Mouse (Mus musculus) cerebellum, adult 8-10 months (tissue): Measurements from ENCODE around the gene Cym.
A peak's percentile ranks its signal among the peaks of the same experiment; 100 is the strongest.

Experiments used
- DNase-seq: peaks from one replicate; pipeline ENCODE4 v3.0.0; 2022

The Cym gene

DNA sequence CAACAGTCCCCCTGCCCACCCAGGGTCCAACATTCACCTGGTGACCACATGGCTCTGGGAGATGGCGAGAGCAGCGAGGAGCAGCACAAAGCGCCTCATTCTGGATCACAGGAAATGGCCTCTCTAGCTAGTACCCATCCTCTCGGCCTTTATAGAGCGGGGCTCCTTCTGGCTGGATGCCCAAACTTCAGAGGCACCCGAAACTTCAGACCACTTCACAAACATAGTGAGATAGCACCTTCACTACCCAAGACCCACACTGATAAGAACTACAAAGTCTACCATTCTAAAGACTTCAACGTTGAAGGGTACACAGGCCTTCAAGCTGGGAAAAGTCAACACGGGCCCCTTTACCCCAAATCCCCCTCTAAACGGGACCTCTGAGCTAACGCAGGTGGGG, at the start of gene Cym:
Gene Cym (minus strand): TSS at position 125 of the 400 bp plus-strand sequence.
- DNase-seq: no peak

DNA sequence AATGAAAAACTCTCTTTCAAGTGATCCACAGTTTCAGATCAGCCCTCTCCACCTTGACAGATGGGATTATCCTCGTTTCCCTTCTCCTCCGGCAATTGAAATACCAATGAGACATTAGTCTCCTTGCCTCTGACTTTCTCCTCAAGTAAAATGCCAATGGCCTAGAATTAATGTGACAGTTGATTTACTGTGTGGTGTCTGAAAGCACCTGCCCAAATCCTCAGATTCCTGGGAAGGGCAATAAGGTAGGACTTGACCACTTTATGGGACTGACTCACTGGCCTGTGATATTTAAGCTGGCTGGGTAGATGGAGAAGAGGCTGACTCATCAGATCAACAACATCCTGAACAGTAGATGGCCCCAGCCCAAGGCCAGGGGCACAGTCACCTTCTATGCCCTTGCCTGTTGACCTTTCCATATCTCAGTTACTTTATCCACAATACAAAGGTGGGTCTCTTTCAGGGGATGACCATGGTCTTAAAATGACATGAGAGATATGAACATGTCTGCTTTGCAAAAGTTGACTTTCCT, 45.3 kb upstream of the Cym start:
- DNase-seq: no peak

DNA sequence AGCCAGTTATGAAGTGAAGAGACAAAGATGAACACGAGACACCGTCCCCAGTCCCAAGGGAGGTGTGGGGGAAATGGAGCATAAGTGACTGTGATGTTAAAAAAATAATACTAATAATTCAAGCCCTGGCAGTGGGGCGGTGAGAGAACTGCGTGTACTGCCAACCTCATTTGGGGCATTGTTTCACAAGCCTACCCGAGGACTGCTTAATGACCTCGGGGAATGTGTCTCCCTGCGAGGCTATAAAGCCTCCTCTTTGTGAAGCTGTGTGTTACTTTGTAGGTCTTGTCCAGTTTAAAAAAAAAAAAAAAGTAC, 40.3 kb upstream of the Cym start:
- DNase-seq: no peak

DNA sequence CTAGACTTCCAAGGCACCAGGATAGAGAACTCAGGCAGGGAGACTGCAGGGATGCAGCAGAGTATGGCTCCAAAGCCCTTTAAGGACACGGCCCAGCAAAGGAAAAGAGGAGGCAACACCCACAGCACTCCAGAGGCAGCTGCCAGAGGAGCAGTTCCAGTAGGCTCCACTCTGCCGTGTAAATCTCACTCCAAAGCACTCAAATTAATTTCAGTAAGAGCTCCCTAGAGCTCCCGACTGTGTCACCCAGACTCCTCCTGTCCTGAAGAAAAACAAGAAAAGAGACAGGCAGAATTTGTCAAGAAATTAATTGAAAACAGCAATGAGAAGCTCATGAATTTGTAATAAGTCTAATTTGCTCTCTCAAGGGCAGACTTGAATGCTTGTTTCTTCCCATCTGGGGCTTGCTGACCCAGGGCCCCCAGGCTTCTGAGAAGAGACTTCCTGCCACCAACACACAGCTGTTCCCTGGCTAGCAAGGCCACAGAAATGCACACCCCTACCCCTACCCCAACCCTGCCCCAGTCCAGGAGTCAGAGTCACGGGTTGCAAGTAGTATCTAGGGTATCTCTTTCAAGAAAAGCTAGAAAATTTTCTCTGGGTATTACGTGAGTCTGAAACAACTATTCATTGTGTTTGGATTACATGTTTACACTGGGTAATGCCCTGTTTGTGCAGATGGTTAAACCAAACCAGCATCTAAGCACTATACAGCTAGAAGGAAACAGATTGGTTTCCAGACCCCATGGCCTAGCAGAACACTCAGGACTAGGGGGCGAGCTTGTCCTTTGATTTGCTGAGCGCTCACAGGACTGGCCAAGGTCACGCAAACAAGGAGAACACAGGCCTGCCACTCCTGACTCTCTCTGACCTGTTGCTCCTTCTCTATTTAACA, 39.7 kb upstream of the Cym start:
- DNase-seq: no peak

DNA sequence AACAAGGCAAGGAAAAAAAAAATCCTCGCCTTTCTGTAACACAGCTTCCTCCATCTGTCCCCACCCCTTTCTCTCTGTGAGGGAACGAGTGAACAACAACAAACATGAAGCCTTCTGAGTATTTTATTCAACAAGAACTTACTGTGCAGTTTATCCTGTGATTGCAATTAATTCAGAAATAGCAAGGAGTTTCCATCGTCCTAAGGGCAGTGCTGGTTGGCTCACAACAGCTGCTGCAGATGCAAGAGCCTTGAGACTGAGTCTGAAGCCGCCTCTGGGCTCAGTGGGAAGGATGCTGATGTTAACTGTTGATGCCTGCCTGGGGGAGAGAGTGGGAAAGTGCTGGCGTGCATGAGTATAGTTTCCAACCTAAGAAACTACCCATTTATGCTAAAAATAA, 36.4 kb upstream of the Cym start:
- DNase-seq: no peak

DNA sequence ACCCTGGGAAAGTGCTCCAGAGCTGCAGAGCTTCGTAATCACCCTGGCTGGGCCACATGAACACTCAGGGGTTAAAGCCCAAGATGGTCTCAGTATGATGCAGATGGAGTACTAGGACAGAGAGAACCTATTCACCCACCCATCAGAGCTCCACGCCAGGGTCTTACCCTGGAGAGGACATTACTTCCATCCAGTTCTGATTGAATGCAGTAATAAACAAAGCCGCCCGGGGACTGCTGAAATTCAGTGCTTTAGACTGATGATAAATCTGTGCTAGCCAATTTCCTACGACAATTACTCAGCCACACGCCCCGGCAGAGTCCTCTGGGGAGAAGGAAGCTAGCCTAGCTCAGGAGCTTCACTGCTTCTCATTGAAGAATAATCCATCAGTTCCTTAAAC, 35.2 kb upstream of the Cym start:
- DNase-seq: no peak

DNA sequence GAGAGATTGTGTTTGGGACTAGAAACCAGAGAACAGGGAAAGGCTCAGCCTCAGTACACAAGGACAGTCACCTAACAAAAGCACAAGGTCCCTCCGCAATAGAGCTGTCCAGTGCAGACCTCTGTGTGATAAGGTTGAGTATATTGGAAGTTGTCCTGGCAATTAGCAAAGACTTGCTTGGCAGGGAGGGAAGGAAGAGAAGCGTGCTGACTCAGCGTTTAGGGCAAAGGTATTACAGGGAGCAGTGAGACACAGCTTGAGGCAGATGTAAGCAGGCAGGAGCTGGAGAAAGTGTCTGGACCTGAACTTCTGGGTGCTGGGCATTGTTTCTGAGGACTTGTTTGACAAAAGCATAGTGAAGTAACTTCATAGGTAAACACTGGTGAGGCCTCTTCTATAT, 34.5 kb upstream of the Cym start:
- DNase-seq: no peak

DNA sequence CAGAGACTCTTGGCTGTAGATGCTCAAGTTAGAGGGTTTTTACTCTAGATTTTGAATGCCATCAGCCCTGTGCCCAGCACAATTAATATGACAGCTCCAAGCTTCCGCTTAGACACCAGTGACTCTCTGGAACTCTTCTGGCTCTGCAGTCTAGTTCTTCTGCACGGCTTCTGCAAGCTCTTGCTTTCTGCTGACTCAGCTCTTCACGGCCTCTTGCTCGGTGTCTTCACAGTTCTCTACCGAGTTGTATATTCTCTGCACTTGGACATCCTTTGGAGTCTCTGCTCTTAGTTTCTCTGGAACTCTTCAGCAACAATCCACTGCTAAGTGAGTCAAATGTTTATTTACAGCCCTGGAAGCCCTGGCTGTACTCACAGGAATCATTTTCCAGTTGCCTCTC, 32.4 kb upstream of the Cym start:
- DNase-seq: no peak

DNA sequence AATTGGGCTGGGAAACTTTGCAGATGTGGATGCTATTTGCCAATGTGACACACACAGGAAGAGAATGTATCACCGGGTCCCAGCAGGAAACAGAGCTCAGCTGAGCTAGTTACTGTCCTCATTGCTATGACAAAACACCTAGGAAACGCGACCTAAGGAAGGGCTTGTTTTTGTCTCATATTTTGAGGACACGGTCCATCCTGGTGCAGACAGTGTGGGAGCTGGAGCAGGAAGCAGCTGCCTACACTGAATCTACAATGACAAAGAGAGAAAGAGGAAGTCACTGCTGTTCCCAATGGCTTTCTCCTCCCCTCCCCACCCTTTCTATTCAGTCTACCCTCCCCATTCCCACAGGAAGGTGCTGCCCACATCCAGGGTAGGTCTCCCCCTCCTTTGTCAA, 30.5 kb upstream of the Cym start:
- no peak for DNase-seq

DNA sequence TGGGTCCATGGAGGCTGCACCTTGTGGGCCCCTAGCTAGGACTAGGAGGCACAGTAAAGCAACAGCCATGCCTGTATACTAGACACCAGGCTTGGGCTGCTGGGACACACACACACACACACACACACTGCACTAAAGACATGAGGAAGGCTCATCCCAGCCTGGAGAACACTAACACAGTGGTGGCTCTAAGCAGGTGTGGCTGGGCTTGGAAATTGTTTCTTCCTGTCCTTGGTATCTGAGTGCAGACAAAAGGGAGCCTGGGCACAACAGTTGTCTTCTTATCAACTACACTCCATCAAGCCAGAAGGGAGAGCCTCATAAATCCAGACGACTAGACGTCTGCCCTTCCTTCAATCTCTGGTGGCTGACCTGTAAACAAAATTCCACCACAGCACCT, 28.8 kb upstream of the Cym start:
- no peak for DNase-seq

DNA sequence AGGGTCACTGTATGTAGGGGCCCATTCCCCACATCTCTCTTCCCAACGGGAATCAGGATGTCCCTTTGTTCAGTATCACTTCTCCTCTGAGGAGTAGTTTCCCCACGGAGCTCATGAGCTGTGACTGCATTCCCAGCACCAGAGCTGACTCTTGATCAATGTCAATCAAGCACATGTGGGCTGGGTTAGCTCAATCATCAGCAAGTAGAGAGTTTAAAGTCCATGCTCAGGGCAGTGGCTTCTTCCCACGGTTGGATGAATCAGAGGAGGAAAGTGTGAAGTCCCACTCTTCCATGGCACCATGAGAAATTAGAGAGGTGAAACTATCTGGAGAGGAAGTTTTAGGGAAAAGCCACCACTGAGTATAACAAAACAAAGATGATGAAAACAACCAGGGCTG, 27.5 kb upstream of the Cym start:
- DNase-seq: no peak

DNA sequence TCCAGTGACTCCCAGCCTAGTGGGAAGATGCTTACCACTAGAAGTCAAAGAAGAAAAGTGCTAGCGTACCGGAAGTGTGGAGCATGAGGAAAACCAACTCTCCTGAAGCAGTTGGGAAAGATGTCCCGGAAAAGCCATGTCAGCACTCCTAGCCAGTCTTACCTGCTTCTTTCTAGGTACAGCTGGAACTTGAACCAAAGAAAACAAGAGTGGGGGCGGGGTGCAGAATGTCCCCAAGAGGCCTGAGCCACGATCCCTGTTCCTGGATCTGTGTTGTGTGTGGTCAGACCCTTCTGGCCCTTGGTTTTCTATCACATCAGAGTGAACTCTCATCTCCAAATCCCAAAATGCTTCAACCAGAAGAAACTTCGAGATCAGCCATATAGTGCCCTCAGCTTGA, 25.3 kb upstream of the Cym start:
- DNase-seq: no peak

DNA sequence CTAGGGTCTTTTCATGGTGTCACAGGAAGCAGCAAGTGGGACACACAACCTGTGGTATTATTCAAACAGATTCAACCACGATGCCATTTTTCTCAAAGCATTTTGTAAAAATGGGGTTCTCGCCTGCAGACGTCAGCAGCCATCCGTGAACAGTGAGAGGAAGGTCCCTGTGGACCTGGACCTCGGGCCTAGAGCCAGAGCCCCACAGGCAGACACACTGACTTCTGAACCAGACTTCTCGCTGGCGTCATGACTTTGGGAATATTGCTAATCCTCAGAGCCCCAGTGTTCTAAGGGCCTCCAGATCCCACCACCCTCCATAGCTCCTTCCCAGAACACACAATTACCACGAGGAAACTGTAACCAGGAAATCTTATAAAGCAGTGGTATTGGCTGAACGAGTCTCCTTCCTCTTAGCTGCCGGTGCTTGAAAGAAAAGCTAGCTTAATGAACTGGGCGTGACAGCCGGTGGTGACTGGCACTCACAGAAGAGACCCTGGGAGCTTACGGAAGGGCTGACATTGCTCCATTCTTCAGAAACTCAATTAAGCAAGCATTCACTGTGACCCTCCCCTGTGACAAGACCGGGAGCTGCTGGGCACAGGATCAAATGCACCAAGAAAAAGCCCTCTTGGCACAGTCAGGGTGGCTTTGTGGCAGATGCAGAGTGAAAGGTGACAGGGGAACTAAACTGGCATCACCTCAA, 20.0 kb upstream of the Cym start:
- DNase-seq: no peak

DNA sequence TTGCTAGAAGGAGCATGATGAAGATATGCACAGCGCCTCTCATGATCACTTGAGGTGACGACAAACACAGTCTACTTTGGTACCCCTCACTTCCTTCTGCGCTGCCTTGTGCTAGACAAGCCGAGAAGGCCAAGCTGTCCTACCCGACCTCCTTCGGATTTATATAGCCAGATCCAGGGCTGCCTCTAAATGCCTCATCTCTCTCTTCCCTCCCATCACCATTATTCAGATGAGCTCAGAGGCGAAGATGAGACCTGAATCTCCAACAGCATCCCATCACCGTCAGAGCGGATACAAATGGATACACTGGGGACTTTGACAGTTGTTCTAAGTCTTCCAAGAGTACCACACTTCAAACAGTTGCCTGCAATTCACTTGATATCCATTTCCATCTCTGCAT, 18.1 kb upstream of the Cym start, which contains the start of gene Prok1:
Gene Prok1 (minus strand): TSS at position 101 of the 400 bp plus-strand sequence.
- DNase-seq: no peak

DNA sequence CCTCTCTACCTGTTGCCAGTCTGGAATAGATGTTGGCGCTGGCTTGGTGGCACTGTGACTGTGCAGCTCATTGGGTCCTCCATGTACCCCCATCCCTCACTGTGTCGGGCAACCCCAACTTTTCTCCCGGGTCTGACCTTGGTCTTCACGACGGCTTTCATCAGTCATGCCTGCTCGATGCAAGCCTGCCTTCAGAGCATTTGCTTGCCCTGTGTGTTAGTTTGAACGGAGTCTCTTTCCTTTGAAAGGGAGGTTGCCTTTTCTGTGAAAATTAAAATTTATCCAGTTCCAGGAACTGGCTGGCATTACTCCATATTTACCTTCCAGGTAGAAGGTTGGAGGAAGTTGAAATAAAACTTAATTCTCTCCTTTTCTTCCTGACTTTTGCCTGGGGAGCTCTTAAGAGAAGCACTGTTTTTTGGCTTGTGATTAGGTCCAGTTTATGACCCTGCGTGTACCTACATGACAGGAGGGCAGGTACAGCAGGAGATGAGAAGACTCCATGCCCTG, 17.0 kb upstream of the Cym start:
- no peak for DNase-seq

DNA sequence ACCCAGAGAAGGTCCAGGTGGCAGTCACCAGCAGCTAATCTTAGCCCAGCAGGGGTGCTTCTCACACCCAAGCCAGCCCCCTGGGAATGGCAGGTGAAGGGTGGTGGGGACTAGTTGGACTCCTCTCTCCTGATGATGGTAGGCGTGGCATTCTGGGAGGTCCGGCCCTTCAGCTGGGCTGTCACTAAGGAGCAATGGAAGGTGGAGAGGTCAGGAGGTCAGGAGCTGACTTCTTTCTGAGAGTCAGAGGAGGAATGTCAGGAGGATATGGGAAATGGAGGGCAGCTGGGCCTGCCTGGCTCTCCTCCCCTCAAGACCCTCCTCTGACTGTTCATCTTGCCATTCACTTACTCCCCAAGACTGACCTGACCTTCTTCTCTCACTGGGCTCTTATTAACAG, 16.5 kb upstream of the Cym start:
- DNase-seq: no peak

DNA sequence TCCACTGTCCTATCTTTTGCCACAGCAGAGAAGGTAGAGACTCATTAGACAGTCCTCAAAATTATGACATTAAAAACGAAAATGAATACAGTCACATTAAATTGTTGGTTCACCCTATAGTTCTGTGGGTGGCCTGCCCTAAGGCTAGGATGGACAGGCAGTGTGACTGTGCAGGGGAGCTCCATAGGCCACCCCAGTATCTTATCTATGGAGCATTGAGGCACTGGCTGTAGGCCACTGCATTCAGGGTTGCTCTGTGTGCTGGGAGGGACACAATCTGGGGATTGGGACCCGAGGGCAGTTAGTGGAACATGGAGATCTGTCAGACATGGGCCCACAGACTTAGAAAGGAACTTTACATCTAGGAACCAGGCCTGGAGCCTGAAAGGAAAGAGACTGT, 12.4 kb upstream of the Cym start:
- no peak for DNase-seq

DNA sequence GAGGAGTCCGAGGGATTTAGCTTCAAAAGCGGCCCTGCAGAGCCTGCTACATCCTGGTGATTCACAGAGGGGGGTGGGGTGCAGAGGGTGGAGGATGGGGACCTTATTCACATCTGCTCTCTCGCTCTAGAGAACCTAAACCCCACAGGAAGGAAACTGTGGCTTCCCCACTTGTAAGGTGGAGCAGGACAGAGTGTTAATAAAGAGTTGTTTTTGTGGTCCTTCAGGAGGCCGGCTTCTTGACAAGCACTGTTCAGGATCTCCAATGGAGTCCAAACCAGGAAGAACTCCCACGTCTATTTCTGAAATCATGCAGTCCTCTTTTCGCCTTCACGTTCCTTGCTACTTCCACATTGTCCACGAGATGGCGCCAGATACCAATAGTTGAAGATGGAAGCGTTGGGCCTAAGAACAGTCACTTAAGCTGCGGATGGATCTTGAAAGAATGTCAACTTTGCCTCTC, 11.8 kb upstream of the Cym start:
- peak; percentile 75 for DNase-seq

DNA sequence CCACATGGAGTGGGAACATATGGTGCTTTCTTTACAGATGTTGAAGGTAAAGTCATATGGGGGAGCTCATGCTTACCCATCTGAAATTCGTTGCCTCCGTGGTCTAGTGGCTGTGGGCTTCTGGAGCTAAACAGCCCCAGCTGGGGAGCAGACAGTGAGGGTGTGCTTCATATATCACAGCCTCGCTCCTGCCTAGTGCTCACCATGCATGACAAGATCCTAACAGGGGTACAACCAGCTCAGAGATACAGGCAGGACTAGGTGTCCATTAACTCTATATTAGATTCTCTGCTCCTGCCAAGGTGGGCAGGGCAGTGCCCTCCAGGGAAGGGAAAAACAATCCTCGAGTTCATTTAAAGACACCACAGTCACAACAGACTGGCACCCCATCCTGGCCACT, 9.7 kb upstream of the Cym start:
- no peak for DNase-seq

DNA sequence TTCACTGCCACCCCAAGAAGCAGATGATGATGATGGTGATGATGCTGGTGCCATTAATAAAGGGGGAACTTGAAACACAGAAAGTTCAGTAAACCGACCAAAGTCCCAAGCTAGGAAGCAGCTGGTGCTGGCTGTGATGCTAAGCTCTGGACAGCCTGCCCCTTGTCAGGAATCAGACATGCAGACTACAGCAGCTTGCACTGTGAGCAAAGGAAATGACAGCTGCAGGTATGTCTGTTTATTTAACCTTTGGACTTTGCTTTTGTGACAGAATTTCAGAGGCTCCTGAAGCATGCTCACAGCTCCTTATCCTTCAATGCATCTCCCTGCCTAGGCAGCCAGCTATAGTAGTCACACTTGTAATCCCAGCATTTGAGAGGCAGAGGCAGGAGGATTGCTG, 9.0 kb upstream of the Cym start, which contains the start of gene A630076J17Rik:
Gene A630076J17Rik (plus strand): TSS at position 88 of the 400 bp plus-strand sequence.
- DNase-seq: no peak

DNA sequence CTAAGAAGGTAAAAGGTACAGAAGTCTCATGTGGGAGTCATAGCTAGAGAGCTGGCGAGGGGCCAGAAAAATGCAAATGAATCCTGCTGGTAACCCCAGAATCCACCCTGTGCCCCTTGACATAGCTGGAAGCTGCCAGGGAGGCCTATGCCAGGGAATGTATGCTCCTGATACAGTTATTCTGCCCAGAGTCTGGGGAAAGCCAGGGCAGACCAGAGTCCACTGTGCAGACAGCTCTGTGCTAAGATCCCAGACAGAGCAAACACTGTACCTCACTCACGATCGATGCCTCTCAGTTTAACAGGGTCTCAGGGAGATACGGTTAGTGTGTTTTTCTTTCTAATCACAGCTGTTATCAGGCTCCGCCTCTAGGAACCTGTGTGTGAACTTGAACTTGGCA, 8.3 kb upstream of the Cym start:
- no peak for DNase-seq

DNA sequence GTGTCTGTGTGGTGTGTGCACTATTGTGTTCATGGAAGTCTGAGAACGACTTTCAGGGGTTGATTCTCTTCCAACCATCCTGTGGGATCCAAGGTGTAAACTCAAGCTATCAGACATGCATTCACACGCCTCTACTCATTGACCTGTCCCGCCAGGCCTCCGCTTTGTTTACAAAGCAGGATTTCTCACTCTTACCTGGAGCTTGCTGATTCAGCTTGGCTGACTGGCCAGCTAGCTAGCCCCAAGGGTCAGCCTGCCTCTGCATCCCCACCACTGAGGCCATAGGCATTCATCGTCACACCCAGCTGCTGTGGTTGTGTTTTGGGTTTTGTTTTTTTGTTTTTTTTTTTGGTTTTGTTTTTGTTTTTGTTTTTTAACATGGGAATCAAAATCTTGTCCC, 7.7 kb upstream of the Cym start:
- no peak for DNase-seq

DNA sequence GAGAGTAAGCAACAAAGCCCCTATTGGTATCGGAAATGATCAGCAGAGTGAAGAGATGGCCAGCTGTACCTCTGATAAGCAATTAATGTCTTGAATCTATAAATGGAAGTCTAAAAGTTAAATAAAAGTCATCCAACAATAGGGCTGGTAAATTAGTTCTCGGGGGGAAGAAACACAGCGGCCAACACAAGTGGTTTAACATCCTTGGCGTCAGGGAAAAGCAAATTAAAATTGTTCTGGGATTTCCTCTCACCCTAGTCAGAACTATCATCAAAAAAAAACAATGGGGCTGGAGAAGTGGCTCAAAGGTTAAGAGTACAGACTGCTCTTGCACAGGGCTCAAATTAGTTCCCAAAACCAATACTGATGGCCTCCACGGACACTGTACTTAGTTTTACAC, 4.3 kb upstream of the Cym start:
- no peak for DNase-seq

DNA sequence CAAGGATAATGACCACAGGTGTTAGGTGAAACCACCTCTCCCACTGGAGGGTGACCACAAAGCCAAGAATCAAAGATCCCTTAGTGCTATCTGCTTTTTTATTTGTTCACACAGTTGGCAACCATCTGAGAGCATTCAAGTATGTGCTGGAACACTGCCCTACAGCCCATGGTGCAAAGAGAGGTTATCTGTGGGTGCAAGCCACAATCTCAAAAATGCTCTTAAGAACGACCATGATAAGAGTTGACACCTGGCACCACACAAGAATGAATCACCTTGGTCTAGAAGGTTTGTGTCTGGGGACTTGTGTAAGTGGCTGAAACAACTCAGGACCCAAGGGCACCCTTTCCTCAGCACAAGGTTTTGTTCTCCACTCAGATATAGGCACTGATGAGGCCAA, 1.7 kb upstream of the Cym start:
- no peak for DNase-seq
